Mouse (Mus musculus) cerebellum, postnatal 36 days (tissue): ENCODE measurements around the gene C8g.

Source experiments
- DNase-seq, 2 experiments: peaks; one replicate each; pipeline ENCODE4 v3.0.0; 2021 to 2022; ENCODE audit warnings: mixed read lengths in 2 of 2

The C8g gene

DNA sequence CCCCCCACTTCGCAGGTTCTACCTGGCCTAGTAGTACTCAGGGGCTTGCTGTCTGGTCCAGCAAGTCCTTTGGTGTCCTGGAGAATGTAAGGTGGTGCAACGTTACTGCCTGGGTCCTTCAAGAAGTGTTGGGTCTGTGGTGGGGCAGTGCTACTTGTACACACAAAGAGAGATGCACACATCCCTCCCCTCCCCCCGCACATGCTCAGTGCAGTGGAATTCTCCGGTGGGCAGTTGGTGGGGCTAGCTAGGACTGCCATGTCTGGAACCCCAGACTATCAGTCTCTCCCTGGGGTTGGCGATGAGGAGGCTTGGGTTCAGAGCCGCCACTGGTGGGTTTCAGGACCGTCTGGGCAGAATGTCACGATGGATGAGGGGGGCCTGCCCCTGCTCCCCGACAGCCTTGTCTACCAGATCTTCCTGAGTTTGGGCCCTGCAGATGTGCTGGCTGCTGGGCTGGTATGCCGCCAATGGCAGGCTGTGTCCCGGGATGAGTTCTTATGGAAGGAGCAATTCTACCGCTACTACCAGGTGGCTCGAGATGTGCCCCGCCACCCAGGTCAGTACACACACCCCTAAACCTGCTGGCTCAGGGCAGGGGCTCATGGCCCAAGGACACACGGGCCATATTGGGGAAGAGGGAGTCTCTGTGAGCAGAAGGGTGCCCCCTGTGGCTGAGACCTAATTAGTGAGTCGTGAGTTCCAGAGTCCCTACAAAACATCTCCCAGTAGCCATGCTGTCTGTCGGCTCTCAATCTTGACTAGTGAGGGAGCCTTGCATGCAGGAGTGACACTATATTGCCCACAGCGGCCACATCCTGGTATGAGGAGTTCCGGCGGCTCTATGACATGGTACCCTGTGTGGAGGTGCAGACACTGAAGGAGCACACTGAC lies at the start of gene C8g:
TSS of gene C8g (minus strand) at position 127 of the 894 bp plus-strand sequence.
- DNase-seq, result no peak

DNA sequence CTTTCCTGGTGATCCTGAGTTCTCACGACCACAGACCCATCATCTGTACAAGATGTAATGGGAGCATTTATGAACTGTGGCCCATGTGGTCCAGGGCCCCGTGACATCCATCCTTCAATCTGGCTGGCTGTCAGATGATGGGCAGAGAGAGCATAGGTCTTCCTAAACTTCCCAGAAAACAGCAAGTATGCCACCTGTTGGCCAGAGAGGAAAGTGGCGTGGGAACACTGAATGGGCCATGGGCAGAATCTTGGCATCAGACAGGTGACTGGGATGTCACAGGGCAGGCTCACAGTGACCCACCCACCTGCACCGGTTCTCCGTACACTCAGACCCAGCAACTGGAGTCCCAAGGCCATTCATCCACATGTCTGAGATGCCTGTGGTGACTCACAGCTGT lies 49.7 kb upstream of the C8g start:
- peak; percentile 62 to 75 for DNase-seq

DNA sequence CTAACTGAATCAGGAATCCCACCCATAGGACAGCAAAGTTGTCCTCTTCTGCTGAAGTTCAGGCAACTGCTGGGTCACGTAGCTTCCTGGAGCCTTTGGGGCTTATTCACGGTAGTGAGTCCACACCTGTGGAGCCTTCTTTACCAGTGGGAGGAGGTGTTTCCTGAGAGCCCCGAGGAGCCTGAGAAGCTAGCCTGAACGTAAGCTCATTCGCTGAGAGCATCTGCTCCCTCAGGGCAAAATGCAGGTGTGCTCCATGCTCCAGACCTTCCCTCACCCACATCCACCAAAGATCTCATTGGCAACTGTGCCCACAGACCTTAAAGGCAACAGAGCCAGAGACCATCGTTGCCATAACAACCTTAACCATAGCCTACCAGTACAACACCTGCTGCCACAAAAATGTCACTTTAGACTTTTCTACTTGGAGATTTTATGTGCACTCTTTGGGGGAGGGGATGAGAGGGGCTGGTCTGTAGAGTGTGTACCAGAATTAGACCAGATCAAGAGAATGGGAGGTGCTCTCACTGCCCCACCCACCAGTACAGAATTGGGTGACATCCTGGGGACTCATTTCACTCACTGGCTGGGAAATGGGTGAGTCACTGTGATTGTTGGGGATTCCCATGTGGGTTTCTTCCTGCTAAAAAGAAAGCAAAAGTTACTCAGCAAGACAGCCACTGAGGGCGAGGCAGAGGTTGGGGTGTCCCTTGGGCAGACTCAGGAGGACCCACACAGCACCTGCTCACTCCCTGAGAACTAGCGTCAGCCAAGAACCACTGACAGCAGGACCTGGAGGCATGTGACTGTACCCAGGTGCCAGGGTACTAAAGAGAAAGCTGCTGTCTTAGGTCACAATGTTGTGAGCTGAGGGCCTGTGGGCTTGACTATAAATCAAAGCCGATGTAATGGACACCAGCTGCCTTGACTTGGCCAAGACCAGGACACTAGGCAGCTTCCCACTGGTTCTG lies 47.8 kb upstream of the C8g start:
- no peak for DNase-seq

DNA sequence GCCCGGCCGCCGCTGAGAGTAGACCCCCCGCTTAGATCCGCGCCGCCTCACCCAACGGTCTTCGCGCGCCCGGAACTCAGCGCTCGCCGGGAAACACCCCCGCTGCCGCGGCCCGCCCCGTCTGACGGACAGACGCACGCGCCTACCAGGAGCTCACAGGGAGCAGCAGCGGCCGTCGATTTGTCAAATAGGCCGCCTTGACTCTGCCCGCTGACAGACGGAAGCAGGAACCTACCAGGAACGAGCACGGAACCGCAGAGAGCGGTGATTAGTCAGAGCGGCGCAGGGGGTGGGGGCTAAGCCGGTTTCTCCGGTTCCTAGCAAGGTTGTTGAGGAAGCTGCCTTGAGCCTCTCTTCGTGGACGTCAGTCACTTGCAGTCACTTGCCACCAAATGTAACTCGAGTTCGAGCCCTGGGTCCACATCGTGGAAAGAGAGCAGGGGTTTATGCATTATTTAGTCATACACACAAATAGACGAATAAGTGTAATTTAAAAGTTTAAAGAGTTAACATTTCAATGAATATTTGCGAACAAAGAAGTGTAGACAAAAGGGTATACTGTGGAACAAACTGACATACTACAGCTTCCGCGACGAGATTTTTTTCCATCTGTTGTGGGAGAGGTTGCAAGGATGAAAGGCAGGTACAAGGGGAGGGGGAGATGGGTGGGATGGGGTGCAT lies 45.4 kb upstream of the C8g start, which contains the start of gene Traf2:
TSS of gene Traf2 (minus strand) at position 130 of the 681 bp plus-strand sequence.
- peak; percentile 98 for DNase-seq

DNA sequence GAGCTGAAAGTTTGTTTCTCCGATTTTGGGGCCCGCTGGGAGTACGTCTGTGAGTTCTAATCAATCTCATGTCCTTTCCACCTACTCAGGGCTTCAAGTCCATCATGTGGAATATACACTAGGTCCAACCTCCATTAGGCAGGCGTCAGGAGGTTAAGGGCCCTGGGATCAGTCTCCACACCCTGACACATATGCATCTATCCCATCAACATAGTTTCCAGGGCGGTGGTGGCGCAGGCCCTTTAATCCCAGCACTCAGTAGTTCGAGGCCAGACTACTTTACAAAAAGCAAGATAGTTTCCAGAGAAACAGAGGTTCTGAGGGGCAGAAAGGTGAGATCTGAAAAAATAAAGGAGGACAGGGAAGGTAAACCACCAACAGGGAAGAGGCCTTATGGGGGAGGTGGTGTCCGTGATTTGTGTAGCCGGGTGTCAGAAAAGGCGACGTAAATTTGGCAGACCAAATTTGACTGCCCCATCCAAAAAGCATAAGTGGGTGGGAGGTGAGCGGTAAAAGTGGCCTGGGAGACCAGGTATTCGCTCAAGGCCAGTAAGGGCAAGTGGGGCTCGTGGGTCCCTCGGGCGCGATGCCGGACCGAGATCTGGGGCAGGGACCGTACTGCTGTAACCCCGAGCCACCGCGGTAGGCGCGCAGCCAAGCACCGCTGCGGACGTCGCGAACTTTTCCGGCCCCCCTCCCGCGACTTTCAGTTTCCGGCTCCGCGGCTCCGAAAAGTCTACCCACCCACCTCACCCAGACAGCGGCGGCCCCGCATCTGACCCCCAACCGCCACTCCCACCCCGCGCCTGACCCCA lies 44.7 kb upstream of the C8g start:
- DNase-seq, result no peak

DNA sequence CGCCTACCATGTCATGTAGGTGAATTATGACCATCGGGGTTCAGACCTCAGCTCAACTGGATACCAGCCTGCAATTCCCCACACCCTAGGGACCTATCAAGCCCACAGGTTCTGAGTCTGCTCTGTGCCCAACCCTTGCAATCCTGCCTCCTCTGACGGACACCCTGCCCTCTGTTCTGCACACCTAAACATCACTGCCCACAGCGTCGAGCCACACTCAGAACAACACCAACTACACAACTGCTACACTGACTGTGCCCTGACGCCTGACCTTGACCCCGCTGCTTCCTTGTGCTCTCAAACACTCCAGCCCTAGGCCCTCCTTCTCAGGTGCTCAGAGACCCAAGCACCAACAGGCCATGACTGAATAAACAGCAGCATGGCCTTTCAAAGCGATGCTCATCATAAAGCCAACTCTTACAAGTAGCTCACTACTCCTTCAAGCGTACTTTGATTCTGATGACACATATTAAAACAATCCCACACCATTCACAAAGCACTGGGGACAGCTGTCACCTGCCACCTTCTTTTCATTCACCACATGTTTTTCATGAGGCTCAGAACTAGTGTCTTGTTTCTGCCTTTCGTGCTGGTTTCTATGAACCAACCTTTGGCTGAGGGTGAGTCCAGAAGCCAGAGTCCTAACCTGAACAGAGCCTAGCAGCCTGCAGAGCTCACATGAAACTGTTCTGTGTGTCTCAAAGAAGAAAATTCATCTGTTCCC lies 40.3 kb upstream of the C8g start:
- no peak for DNase-seq

DNA sequence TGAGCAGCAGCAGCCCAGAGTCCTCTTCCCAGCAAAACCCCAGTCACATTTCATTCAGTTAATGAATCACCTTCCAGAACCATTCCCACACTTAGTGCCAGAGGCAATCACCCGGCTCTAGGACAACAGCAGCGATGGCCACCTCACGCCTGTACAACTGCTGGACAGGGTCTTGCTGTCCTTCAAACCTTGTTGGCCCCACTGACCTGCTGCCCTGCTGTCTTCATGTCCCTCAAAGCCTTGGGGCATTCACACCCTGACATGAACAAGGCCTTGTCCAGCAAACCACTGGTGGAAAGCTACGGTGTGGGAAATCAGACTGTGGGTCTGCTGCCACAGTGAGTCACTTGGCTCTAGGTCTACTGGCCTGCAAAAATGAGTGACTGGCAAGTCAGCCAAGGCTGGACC lies 39.0 kb upstream of the C8g start:
- no peak for DNase-seq

DNA sequence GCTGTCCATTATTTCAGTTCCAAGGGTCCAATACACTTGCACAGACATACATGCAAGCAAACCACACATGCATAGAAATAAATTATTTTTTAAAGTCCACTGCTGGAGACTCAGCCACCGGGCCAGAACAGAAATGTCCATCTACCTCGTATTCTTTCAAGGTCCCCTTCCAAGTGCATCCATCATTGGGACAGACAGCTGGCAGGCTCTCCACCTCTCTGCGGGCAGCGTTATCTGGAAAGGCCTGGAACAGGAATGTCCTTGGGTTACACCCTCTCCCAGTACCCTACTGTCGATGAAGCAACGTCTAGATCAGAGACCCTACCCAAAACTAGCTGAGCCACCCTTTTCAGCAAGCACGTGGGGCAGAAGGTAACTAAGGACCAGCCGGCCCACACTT lies 35.0 kb upstream of the C8g start:
- DNase-seq, result no peak

DNA sequence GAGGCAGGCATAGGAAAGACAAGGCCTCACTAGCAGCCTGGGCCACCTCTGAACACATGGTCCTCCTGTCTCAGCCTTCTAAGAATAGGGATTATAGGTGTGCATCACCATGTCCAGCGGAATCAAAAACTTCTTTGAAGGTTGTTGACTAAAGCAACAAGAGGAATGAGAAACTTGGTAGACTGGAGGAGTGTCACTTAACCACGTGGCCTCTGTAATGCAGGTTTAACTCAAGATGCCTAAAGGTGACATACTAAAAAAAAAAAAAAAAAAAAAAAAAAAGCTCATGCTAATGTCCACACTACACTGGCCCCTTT lies 33.3 kb upstream of the C8g start:
- no peak for DNase-seq

DNA sequence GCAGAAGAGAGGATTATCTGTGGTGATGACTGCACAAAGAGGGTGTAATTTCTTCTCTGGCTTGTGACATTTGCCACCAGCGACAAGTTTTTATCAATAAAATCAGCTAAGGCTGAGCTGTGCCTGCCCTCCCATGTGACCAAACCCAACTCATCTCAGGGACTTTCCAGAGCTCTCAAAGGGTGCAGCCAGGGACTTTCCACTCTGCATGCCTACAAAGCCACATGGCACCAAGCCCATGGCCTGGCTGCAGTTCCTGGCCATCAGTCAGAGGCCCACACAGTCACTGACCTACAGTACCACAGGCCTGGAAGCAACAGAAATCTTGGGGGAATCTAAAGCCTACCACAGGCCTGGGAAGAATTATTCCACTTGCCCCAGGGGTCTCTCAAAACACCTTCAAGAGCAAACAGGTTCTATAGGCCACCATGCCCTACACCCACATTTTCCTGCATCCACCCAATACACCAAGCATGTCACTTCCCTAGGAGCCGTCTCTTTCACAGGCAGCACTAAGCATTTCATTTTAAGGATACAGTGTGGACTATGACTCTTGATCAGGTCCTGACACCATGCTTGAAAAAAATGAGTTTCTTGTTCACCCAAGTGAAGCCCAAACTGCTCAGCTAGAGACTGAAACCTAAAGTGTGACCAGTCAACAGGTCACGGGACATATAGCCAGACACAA lies 32.8 kb upstream of the C8g start:
- DNase-seq, result peak; percentile 88

DNA sequence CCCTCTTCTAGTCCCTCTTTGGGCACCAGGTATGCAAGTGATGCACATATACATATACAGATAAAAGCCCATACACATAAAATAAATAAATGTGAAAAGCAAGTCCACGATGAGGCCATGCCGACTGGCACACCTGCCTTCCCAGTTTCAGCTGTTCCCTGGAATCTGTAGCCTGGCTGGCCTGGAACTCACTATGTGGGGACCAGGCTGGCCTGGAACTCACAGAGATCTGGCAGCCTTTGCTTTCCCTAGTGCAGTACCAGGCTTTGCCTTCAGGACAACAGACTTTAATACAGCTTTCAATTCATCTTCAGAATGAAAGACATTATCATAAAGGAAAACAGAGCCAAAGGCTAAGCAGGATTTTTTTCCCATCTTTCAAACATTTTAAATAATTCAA lies 32.2 kb upstream of the C8g start:
- no peak for DNase-seq

DNA sequence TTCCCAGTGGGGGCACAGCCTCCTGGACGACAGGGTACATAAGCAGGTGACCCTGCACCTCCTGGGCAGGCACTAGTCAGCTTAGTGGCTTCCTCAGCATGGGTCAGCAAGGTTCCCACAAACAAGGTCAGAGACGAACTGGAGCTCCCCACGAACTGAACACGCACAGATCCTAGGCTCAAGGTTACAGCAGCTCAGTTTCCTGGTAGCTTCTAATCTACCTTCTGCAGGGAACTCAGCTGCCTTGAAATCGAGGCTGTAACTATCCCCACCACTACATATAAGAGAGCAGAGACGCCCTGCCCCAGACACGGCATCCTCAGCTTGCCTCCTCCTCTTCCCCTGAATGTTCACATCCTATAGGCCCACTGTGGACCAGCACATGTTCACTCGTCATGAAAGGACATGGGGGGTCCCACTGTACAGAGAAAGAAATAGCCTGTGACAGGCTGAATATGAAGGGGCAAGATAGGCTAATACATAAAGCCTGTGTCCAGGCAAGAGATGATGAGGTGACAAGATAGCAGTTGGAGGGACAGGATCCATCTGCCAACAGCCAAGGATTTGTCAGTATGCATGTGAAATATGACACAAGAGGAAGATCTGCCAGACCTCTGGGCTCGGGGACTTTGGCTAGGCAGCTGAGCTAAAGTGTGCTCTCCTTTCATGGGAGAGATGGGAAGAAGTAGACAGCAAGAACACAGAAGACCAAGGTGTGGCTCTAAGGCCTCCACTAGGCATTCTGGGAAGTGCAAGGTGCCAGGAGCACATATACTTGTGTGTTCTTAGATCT lies 25.2 kb upstream of the C8g start:
- DNase-seq, result no peak

DNA sequence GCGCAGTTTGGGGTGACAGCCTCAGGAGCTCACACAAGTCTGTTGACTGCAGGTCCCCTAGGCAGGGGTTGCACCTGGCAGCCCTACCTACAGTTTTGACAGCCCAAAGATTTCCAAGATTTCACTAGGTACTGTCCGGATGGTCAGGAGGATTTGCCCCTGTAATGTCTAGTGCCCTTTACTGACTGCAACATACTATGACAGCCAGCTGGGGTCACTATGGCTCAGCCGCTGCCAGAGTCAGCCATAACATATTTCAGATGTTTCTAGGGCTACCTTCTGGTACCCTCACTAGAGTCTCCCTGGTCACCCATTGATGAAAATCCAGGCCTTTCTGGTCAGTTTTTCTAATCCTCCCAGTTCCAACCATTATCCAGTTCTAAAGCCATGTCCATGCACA lies 8.4 kb upstream of the C8g start:
- DNase-seq, result no peak

DNA sequence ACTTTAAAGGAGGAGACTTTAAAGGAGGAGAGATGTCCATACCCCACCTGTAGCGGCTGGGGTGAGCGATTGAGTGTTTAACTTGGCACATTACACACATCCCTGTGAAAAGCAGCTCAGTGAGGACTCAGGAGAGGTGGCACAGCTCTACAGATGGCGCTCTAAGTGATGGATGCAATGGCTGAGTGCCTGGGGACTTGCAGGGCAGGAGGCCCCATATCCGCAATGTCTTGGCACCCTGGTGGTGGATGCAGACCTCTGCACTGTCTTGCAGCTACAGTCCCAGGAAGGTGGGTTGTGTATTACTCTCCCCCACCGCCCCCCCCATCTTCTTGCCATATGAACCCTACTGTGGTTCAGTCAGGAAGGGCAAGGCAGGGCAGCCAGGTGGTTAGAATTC lies 5.4 kb upstream of the C8g start:
- DNase-seq, result no peak

DNA sequence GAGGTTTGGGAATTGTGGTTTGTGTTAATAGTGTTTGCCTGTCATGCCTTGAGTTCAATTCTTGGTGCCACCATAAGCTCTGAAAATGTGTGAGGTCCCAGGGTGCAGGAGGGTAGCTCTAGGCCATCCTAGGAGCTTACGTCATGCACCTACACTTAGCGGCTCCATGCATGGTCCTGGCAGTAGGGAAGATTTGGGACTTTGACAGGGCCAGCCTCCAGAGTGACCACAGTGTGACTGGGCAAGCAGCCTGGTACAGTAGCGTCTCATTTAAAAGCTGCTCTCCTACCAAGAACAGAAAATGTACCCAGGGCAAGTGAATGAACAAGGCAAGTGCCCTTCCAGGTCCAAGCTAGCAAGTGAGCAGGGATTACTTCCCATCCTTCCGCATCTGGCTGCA lies 4.3 kb upstream of the C8g start:
- DNase-seq, result no peak

DNA sequence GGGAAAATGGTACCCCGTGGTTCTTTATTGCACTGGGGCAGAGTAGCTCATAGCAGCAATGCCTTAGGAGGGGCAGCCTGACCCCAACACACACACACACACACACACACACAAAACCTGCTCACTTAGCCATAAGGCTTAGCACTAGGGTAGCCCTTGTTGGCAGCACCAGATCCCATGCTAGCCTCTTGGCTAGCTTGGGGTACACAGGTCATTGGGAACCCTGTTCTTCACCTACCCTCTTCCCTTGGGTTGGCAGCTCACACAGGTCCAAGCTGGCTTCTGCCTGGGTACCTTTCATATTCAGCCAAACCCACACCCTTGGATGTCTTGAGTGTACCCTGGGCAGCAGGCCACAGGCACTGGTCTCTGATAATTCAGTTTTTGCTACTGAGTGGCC lies 3.5 kb upstream of the C8g start:
- no peak for DNase-seq

DNA sequence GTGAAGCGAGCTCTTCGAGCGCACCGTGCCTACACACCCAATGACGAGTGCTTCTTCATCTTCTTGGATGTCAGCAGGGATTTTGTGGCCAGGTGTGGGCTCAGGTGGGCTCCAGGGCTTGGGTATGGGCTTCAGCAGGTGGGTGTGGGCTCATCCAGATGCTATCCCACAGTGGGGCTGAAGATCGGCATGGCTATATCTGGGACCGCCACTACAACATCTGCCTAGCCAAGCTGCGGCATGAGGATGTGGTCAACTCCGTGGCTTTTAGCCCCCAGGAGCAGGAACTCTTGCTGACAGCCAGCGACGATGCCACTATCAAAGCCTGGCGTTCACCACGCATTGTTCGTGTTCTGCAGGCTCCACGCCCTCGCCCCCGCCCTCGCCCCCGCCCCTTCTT lies 3.0 kb upstream of the C8g start:
- DNase-seq, result no peak

DNA sequence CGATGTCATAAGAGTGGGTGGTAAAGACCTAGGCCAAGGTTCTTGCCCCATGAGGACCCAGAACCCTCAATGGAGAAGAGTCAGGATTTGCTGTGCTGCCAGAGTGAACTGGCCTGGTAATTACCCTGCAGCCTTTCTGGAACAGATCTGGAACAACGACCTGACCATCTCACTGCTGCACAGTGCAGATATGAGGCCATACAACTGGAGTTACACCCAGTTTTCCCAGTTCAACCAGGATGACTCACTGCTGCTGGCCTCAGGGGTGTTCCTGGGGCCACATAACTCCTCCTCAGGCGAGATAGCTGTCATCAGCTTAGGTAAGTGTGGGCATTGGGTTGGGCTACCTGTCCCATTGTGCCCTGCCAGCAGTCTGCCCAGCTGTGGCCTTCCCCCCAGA lies 1.2 kb upstream of the C8g start:
- no peak for DNase-seq

DNA sequence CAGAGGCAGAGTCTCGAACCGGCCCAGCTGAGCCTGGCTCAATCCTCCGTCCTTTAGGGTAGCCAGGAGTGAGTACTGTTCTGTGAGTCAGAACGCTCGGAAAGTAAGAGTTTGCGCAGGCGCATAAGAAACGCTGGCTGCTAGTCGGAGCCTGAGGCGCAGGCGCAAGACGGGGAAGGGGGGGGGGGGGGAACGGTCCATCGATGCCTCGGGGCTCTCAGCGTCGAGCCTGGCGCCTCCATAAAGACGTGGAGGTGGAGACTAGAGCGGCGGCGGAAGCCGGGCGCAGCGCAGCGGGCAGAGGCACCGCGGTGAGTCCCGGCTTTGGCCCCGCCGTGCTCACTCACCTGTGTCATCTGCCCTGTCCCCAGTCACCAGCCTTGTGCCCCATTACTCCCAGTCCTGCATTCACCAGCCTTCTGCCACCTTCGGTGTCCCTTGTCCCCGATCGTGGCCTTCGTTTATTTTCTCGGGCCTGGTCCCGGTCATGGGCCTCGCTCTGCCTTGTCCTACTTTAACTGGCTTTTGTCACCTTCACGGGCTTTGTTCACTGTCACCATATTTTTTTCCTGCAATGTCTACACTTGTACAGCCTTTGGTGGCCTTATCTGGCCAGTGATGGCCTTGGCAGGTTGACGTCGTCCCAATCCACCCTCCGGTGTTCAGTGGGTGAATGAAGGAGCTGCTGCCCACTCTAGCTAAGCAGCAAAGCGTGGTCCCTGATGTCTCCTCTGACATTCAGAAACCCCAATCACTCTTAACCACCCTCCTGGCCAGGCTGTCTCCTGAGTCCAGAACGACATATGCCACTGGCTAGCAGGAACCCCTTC lies 728 bp downstream of the C8g start, which contains the start of gene Fbxw5:
TSS of gene Fbxw5 (plus strand) at position 175 of the 830 bp plus-strand sequence.
- peak; percentile 85 for DNase-seq
